Mouse (Mus musculus) spleen, postnatal 14 days (tissue): ENCODE data around the gene Actr6.
"Not testable (repeated sequence)": the region's sequence is repeated elsewhere in the genome, so short reads cannot be mapped to it uniquely, and the experiment has no call there.

Experiments
- DNase-seq, 2 experiments: peaks; one replicate each; pipeline ENCODE4 v3.0.0; 2021 to 2022; ENCODE audit warnings: low spot score in 2 of 2

Actr6 gene

DNA sequence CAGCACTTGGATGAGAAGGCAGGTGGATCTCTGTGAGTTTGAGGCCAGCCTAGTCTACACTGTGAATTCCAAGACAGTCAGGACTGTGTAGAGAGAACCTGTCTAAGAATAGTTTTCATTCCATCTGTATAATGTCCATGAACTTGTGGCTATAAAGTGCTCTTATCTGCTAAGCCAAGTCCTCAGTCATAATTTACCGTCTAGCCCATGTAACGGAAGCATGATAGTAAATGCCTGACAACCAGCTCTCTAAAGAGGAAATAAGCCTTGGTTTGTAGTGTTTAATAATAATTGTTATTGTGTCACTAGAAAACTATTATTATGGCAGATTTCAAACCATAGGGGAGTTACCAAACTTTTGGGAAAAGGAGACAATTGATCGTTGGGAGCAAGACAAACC, 5.8 kb upstream of the Actr6 start:
- no peak for DNase-seq

DNA sequence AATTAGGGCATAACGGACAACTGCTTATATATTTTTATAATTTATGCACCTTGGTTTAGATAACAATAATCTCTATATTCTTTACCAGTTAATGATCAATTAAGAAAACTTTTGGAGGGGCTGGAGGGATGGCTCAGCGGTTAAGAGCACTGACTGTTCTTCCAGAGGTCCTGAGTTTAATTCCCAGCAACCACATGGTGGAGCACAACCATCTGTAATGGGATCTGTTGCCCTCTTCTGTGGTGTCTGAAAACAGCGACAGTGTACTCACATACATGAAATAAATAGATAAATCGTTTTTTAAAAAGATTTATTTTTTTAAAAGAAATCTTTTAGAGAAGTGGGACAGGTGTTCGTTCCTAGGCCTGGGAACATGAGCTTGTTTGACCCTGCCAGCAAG, 5.0 kb upstream of the Actr6 start:
- DNase-seq = no peak

GRCm38 (mm10) chr10:89731341-89731740, 754 bp downstream of the Actr6 start:
- DNase-seq = no peak

GRCm38 (mm10) chr10:89730386-89730785, 1.7 kb downstream of the Actr6 start:
- no peak for DNase-seq

GRCm38 (mm10) chr10:89722247-89723195, 9.6 kb downstream of the Actr6 start:
- DNase-seq = no peak

- no peak for DNase-seq
These were observed 11.3 kb downstream of the Actr6 start for GRCm38 (mm10) chr10:89720796-89721195.

- DNase-seq = no peak
These were observed 11.8 kb downstream of the Actr6 start for GRCm38 (mm10) chr10:89720252-89720651.

GRCm38 (mm10) chr10:89714910-89715309, 17.2 kb downstream of the Actr6 start:
- DNase-seq = no peak

DNA sequence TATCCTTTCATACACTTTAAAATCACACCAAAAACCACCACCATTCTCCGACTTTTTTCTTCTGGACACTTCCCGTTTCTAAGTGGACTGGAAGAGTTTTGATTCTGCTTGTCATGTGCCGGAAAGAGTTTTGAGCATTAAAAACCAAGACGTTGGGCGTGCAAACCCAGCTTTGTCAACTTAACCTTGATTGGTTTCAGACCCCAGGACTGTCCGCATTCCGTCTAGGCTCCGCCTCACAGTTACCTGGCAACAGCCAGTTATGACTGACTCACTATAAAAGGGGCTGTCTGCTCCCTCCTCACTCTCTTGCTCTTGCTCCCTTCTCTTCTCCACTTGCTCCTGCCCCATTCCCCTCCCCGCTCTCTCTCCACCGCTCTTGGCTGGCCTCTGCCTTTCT, 23.4 kb downstream of the Actr6 start:
- DNase-seq = no peak

DNA sequence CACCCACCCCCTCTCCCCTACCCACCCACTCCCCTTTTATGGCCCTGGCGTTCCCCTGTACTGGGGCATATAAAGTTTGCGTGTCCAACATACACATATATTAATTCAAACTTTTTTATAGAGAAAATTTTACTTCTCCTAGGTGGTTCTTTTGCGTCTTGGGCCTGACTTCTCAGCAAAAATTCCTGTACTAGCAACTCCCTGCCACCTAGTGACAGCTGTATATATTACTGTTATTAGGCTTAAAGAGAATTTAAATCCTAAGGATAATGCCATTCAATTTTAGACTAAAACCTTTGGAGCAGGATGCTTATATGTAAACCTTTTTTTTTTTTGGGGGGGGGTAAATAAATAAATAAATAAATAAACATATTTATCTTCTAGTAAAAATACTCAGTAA, 24.7 kb downstream of the Actr6 start:
- no peak for DNase-seq

DNA sequence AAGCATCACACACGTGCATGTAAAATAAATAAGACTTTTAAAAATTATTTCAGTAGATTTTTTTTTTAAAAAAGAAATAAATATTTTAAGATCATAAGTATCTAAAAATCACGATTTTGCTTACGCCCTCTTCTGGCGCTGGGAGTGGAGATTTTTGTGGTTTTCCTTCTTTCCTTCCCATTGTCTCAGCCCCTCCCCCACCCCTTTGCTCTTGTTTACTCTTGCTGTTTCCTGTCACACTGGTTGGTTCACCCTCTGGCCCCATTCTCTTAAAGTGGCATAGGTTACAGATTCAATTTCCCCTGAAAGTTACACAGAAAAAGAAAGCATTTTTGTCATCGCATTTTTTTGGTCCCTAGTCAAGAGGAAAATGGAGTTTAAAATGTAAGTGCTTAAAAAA, 29.1 kb downstream of the Actr6 start:
- DNase-seq = no peak

DNA sequence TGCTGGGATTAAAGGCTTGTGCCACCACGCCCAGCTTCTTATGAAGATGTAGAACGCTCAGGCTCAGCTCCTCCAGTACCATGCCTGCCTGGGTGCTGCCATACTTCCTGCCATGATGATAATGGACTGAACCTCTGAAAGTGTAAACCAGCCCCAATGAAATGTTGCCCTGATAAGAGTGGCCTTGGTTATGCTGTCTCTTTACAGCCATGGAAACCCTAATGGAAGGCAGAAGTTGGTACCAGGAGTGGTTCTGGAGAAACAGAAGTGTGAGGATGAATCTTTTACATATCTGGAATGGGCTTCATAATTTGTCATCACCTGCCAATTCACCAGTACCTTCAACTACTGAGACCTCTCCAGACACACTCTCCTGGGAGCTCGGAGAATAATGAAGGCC, 34.1 kb downstream of the Actr6 start:
- DNase-seq = no peak

DNA sequence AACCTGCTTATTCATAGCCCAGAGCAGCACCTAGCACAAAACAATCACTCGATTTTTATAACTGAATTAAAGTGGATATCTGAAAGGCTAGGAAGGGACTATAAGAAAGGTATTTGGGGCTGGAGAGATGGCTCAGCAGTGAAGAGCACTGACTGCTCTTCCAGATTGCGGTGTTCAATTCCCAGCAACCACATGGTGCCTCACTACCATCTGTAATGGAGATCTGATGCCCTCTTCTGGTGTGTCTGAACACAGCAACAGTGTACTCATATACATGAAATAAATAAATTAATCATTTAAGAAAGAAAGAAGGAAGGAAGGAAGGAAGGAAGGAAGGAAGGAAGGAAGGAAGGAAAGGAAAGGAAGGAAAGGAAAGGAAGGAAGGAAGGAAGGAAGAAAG, 35.8 kb downstream of the Actr6 start:
- DNase-seq = not testable (repeated sequence)

- DNase-seq = no peak
These were observed 36.7 kb downstream of the Actr6 start for GRCm38 (mm10) chr10:89695194-89695911.

- no peak for DNase-seq
These were observed 42.1 kb downstream of the Actr6 start for GRCm38 (mm10) chr10:89690021-89690420.

DNA sequence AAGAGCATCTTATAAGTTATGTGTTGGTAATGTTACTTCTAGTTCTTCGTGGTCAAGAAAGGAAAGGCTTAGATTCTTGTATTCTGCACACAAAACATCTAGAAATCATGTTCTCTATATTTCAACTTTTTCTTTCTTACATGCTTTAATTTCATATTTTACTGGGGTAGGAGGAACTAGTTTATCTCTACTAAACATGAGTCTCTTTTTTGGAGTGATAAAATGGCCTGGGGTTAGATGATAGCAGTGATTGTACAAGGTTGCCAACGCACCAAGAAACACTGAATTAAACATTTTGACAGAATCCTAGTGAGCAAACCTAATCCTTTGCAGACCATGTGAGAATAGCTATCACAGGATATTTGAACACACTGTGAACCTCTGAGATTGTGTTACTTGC, 44.6 kb downstream of the Actr6 start:
- DNase-seq = no peak

DNA sequence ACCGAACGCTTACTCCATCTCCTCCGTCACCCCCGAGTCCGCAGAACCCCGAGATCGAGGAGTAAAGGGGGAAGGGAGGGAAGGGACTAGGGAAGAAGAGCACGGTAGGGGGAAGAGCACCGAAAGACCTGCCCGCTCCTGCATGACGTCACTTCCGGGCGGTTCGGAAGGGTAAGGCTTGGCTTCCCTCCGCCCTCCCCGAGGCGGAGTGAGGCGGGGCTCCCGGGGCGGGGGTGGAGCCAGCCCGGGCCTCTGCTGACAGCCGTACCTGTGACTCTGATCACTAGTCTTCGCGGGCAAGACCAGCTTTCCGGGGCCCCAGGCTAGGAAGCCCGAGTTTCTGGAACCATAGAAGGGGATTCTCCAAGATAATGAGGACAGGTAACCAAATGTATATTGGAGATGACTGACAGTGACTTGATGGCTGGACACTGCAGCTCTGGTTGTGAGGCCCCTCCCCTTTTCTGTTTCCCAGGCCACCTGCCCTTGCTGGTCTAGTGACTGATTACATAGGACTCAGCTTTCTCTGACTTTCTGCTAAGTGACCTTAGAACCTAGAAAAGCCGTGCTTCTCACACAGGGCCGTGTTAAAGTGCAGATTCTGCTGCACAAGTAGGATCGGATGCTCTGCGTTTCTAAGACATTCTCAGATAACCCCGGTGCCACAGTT, 45.8 kb downstream of the Actr6 start, which contains the start of gene Scyl2:
Gene Scyl2 (minus strand): TSS at position 147 of the 670 bp plus-strand sequence.
- peak; percentile 90 to 93 for DNase-seq

DNA sequence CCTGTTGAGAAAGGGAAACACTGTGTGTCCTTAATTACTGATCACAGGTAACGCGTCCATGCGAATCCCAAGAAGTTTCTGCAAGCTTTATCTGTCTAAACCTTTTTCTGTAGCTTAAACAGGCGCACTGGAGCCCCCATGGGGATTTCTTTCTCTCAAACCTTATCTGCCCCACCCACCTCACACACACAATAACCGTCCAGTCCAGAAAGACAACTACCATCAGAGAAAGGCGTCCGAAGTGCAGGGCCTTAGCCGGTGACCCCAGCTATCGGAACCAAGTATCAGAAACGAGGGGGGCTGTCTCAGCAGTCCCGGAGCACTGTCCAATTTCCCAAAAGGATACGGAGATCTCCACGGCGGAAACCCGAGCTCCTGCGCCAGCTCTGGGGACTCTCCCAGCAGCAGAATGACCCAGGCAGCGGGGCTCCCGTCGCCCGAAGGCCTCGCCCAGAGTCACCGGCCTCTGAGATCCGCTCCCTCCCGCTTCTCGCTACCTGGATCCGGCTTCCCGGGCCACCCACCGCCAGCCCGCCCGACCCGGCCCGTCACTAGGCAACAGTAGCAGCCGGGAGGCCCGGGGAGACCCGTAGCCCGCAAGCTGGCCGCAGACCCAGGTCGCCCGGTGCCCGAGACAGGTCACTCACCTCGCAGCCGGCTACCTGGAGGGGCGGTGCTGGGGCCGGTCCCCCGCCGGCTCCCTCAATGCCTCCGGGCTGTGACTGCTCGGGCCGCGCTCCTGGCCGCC, 46.5 kb downstream of the Actr6 start:
- no peak for DNase-seq

GRCm38 (mm10) chr10:89682961-89683360, 49.1 kb downstream of the Actr6 start:
- no peak for DNase-seq

DNA sequence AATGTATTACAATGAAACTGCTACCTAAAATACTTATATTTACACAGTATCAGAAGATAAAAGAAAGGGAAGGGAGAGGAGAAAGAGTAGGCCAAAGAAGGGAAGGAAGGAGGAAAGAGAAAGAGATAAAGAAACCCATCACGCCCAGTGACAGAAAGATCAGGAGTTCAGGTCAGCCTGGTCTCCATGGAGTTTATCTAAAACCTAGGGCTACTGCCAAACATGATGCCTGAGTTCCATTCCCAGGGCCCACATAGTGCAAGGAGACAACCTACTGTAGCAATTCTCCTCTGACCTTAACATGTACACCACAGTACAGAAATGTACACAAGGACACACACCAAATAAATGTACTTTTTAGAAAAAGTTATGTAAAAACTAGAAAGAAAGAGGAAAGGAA, 49.9 kb downstream of the Actr6 start:
- DNase-seq = no peak

DNA sequence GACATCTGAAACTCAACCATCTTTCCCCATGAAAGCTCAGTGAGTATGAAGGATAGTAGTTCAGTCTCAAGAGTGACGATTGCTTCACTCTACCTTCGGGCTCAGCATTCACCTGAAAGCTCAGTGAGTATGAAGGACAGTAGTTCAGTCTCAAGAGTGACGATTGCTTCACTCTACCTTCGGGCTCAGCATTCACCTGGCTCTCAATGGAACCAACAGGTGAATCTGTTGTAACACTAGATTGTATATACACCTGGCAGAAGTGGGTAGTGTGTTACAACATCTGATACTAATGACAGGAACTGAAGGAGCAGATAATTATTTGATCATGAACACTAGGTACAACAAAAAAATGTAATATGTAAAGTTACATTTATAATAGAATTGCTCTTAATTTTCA, 50.4 kb downstream of the Actr6 start:
- no peak for DNase-seq

DNA sequence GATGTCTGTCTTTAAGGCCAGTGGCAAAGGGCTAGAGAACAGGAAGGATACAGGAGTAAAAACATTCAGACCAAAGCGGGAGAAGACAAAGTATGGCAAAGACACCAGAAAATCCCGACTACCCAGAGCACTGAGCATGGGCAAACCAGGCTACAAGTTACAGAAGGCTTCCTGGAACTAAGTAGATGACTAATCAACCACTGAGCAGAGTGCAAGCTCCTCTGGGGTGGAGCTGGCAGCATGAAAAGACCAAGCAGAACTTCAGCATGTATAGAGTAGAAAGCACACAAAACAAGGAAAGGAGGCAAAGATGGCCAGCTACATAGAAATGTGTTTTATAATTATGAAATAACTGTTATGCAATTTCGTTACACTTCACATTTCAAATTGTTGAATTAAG, 51.6 kb downstream of the Actr6 start:
- no peak for DNase-seq
